Mouse (Mus musculus) ES-Bruce4 (cell line): ENCODE measurements around the gene Use1. TPM values are rescaled to one million over a fixed set of nuclear protein-coding genes. Genes with fewer than 3 reads are reported as not detected.
A peak's percentile ranks its signal among the peaks of the same experiment; 100 is the strongest.
"Not testable (repeated sequence)": the region's sequence is repeated elsewhere in the genome, so short reads cannot be mapped to it uniquely, and the experiment has no call there.

Source experiments
- H3K27ac ChIP-seq: 2 replicates; pipeline ENCODE4 v1.5.1; 2012; ENCODE audit warnings: low read length, inconsistent platforms; ENCODE audit not compliant: insufficient read depth
- H3K27me3 ChIP-seq: 2 replicates; pipeline ENCODE4 v1.6.1; 2012; ENCODE audit warnings: mild to moderate bottlenecking, low read length, inconsistent platforms; ENCODE audit not compliant: control insufficient read depth, poor library complexity, insufficient read depth, severe bottlenecking
- H3K36me3 ChIP-seq: 2 replicates; pipeline ENCODE4 v1.6.1; 2012; ENCODE audit warnings: inconsistent platforms, mild to moderate bottlenecking, low read length, moderate library complexity; ENCODE audit not compliant: control insufficient read depth, poor library complexity, insufficient read depth, severe bottlenecking
- H3K4me1 ChIP-seq: one replicate; pipeline ENCODE4 v1.8.1; 2011; ENCODE audit warnings: low read length; ENCODE audit not compliant: control insufficient read depth, insufficient read depth
- H3K4me3 ChIP-seq: 2 replicates; pipeline ENCODE4 v1.5.1; 2011; ENCODE audit warnings: low read depth, mild to moderate bottlenecking, low read length
- H3K9ac ChIP-seq: 2 replicates; pipeline ENCODE4 v1.6.1; 2012; ENCODE audit warnings: low read depth, mild to moderate bottlenecking, inconsistent platforms; ENCODE audit not compliant: poor library complexity, severe bottlenecking
- H3K9me3 ChIP-seq: replicated peaks from 2 replicates; pipeline ENCODE4 v1.6.1; 2012; ENCODE audit warnings: mild to moderate bottlenecking, low read length, inconsistent platforms; ENCODE audit not compliant: control insufficient read depth, poor library complexity, insufficient read depth, severe bottlenecking
- CTCF ChIP-seq: IDR thresholded peaks from one replicate; pipeline ENCODE4 v1.8.1; 2011; ENCODE audit warnings: low read depth, low read length
- EP300 ChIP-seq: IDR thresholded peaks from 2 replicates; pipeline ENCODE4 v1.6.1; 2011; ENCODE audit warnings: low read depth, low read length; ENCODE audit not compliant: insufficient read depth
- POLR2A ChIP-seq: IDR thresholded peaks from one replicate; pipeline ENCODE4 v1.8.1; 2011; ENCODE audit warnings: low read length; ENCODE audit not compliant: insufficient read depth
- polyA plus RNA-seq: library from polyadenylated mRNA; stranded (reverse); fragments of >200 nt; gene quantifications from 2 replicates; pipeline ENCODE4 v1.2.4, GENCODE M21; 2011; ENCODE audit warnings: low read depth; ENCODE audit not compliant: missing spikeins, insufficient read depth, insufficient read length

The Use1 gene
- polyA plus RNA-seq, result 63.2 and 68.7 TPM in 2 replicates

DNA sequence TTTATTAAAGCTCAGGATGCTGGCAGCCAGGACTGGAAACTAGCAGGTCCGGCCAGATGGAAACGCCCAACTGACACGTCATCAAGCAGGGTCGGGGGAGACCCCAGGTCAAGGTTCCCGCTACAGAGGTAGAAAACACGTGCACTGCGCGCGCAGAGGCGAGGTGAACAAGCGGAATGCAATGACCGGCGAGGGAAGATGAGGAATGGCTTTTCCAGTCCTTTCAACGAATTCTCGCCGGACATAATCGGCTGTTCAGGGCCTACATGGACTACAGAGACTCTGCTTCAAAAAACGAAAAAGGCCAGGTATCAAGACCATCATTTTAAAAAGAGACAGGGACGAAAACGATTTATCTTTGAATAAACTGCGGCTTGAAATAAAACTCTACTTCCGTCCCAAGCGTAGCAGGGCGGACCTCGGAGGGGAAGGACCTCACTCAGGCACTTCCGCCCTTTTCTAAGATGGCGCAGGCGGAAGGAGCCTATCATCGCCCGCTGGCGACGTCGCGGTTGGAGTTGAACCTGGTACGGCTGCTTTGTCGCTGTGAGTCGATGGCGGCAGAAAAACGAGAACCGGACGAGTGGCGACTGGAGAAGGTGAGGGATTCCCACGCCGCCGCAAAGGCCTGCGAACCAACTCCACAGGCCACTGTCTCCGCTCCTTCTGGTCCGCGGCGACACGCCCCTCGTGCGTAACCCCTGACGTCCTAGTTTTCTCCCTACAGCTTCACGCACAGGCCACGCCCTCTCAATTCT, at the start of gene Use1:
Gene Use1, plus strand, starts transcription at position 78 of the 758 bp plus-strand sequence.
- Histone ChIP-seq H3K9ac (peak within 1 kb of the TSS; percentile 46), H3K4me1 (no peaks in the 10 kb centered on the region), H3K36me3 (peaks cover 10% of the 10 kb centered on the region), H3K4me3 (peak within 1 kb of the TSS; percentile 77), H3K27me3 (no peaks in the 10 kb centered on the region), H3K27ac (peak within 1 kb of the TSS; percentile 87), H3K9me3 (no peaks in the 10 kb centered on the region)
- TF ChIP-seq POLR2A (peak; percentile 69), EP300 (peak; percentile 54; the same call in 1 of the 2 replicates), CTCF (no peak)

DNA sequence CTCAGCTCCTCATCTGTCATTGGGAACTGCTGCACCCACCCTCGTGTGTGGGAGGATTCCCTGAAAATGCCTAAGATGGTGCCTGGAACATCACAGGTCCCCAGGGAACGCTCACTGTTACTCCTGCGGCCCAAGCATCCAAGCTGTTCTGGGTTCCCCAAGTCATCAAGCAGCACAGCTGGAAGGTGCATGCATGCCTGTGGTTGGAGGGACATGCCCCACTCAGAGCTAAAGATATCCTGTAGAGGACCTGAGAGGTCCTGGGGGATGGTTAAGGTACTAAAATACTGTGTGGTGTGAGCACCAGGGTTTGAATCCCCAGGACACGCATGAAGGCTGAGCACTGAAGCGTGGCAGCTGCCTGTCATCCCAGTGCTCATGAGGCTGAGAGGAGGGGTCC, 48.0 kb upstream of the Use1 start:
- not testable (repeated sequence) for H3K36me3 ChIP-seq, H3K9me3 ChIP-seq, H3K27ac ChIP-seq, H3K4me3 ChIP-seq, H3K27me3 ChIP-seq, H3K9ac ChIP-seq, H3K4me1 ChIP-seq

DNA sequence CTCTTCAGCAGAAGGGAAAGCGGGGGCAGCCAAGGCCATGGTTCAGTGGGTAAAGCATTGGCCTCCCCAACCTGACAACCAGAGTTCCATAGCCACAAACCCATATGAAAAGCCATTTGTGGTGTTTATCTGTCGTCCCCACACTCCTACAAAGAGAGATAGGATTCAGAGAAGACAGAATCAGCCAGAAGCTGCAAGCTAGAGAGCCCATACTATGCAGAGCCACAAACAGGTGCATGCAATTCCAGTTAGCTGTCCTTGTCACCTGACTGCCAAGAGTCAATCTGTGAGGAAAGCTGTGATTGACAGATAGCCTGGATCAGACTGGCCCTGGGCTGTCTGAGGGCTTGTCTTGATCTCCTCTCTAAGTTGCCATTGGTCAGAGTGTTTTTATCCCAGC, 46.9 kb upstream of the Use1 start:
- not testable (repeated sequence) for H3K9ac ChIP-seq, H3K27ac ChIP-seq, H3K36me3 ChIP-seq, H3K4me3 ChIP-seq, H3K27me3 ChIP-seq, H3K9me3 ChIP-seq, H3K4me1 ChIP-seq

DNA sequence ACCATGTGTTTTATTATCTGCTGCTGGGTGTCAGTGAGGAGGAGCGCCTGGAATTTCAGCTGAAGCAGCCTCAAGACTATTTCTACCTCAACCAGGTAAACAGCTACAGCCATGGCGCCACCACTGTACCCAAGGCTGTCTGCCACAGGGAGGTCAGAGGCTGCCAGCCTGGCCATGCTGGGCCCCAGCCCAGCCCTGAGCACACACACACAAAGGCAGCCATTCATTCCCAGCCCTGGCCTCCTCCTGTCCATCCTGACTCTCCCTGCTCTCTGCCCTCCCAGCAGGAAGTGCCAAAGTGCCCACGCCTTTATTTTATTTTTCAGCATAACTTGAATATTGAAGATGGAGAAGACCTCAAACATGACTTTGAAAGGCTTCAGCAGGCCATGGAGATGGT, 43.7 kb upstream of the Use1 start:
- Histone ChIP-seq H3K9me3 (no peaks in the 10 kb centered on the region), H3K9ac (no peak overlapping the region), H3K36me3 (peaks cover 13% of the 10 kb centered on the region), H3K27ac (no peak overlapping the region), H3K27me3 (no peaks in the 10 kb centered on the region), H3K4me1 (no peaks in the 10 kb centered on the region), H3K4me3 (no peak overlapping the region)
- TF ChIP-seq EP300 (no peak), POLR2A (no peak), CTCF (no peak)

DNA sequence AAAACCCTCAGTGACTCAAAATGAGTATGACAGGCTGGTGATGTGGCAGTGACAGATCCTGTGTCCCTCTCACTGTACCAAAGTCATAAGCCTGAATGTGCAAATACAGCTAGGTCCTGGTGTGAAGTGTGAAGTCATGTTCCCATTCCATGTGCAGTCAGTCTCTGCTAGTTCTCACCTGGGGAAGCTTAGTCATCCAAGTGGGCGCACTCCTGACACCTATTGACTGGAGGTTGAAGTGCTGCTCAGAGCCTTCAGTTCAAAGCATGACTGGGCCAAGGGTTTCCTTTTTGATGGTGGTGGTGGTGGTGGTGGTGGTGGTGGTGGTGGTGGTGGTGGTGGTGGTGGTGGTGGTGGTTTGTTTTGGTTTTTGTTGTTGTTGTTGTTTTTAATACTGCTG, 41.8 kb upstream of the Use1 start:
- H3K36me3 ChIP-seq, result peaks cover 17% of the 10 kb centered on the region
- H3K27ac ChIP-seq, result no peak overlapping the region
- TF ChIP-seq EP300 (no peak), CTCF (peak; percentile 57), POLR2A (no peak)

DNA sequence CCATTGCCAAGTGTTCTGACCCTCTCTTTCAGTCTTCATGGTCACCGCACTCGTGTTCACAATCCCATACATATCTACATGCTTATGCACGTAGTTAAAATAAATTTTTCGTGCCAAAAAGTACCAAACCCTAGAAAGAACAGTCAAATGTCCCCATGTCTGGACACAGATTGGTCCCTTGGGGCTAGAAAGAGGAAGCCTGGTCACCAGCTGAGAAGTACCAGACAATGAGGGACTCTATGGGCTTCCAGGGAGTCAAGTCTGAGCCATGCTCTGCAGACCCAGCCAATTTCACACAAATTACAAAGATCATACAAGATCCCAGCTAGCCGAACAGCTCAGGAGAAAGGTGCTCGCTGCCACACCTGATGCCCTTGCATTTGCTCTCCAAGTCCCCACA, 28.8 kb upstream of the Use1 start:
- H3K36me3 ChIP-seq, H3K4me1 ChIP-seq, H3K27me3 ChIP-seq, H3K9me3 ChIP-seq, H3K4me3 ChIP-seq, H3K27ac ChIP-seq, H3K9ac ChIP-seq: not testable (repeated sequence)

More for the DNA sequence above, 41.8 kb upstream of the Use1 start:
- no peak overlapping the region for H3K4me3 ChIP-seq
- no peaks in the 10 kb centered on the region for H3K27me3 ChIP-seq
- H3K9me3 ChIP-seq, result no peaks in the 10 kb centered on the region
- no peak overlapping the region for H3K9ac ChIP-seq
- H3K4me1 ChIP-seq, result no peaks in the 10 kb centered on the region
